Mouse (Mus musculus) liver, adult 2 months (tissue): Measurements from ENCODE around the gene Tmie.

ENCODE experiments used
- CTCF ChIP-seq: fragments of 200-500 bp; IDR thresholded peaks from 2 replicates; pipeline ENCODE4 v1.5.1; 2011; ENCODE audit warnings: low read depth, low read length, control low read depth
- POLR2A ChIP-seq: fragments of 200-500 bp; IDR thresholded peaks from 2 replicates; pipeline ENCODE4 v1.6.1; 2011; ENCODE audit warnings: low read length, control low read depth; ENCODE audit not compliant: insufficient read depth; ENCODE audit errors: extremely low read depth

- TF ChIP-seq CTCF = no peak
- TF ChIP-seq POLR2A = no peak
Observed at GRCm38 (mm10) chr9:110895507-110895906, 15.6 kb upstream of the Tmie start.
